Mouse (Mus musculus) MEL (cell line): ENCODE data around the gene Arid1b.

Source experiments
- CTCF ChIP-seq, 3 experiments: IDR thresholded peaks in 2 of 3; conservative IDR thresholded peaks in 1 of 3; 2 replicates each; pipeline ENCODE4 v1.5.1; 2011 to 2012; ENCODE audit warnings: low read length in 3 of 3, low read depth in 2 of 3, mild to moderate bottlenecking in 2 of 3, improper control_type of control experiment in 1 of 3, inconsistent platforms in 1 of 3, mixed read lengths in 1 of 3, moderate library complexity in 1 of 3; ENCODE audit not compliant: control insufficient read depth in 1 of 3, insufficient read depth in 1 of 3, poor library complexity in 1 of 3, severe bottlenecking in 1 of 3
- HCFC1 ChIP-seq: IDR thresholded peaks from 2 replicates; pipeline ENCODE4 v1.6.1; 2012; ENCODE audit warnings: low read depth, mild to moderate bottlenecking, inconsistent platforms, low read length, improper control_type of control experiment, moderate library complexity
- MAX ChIP-seq: IDR thresholded peaks from 2 replicates; pipeline ENCODE4 v1.6.1; 2011; ENCODE audit warnings: low read length, improper control_type of control experiment
- TAL1 ChIP-seq: IDR thresholded peaks from 2 replicates; pipeline ENCODE4 v1.6.1; 2012; ENCODE audit warnings: mild to moderate bottlenecking, inconsistent platforms, low read length, moderate library complexity, mixed read lengths
- ZNF384 ChIP-seq: IDR thresholded peaks from 2 replicates; pipeline ENCODE4 v1.6.1; 2012; ENCODE audit warnings: low read depth, mild to moderate bottlenecking, inconsistent platforms, low read length, improper control_type of control experiment

- TF ChIP-seq CTCF (IDR thresholded peaks at IDR 0.05 in 2 of 3, conservative IDR thresholded peaks at IDR 0.05 in 1 of 3; ENCODE audit: control insufficient read depth in 1 of 3, insufficient read depth in 1 of 3, low read depth in 2 of 3, low read length in 3 of 3, poor library complexity in 1 of 3, severe bottlenecking in 1 of 3) (no peak), MAX (no peak), HCFC1 (no peak), ZNF384 (no peak), TAL1 (no peak)
Measured at GRCm38 (mm10) chr17:5043871-5044270, 49.7 kb downstream of the Arid1b start.
